In the genomic region with DNA sequence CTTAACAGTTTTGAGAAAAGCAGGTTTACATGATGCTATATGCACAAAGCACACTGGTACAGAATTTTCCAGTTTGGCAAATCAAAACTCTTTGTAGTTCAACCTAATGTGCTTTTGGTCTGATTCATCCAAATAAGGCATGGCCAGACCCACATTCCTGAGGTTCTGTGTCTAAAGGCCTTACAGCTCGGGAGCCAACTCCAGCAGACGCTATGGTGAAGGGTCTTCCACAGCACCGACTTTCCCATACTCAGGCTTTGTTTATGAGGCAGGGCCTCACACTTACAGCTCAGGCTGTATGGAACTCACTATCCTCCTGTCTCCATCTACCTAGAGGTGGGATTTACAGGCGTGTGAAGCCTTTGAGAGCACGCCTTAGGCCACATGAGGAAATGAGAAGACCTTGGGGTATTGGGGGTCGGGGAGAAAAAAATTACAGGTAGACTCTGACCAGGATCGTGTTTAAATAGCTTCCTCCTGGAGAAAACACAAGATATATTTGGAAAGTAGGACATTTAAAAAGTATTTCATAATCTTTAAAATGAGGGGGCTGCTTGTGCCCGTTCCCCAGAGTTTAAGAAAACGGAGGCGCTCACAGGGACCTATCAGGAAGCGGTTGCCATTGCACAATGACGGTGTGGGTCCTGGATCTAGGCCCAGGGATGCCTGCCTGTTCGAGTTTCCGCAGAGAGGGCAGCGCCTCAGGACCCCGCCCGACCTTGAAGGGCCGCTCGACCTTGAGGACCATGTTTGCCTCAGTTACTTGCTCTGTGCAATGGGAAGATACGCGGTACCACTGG, we compare ENCODE assay signal across 7 mouse cellular contexts. TPM values are rescaled to one million over a fixed set of nuclear protein-coding genes. Genes with fewer than 3 reads are reported as not detected.
DNase-seq lines count a peak whose midpoint lies in the region; ATAC-seq and TF ChIP-seq lines count a peak whose summit lies in the region.

A gene (plus strand): TSS at position 693 of the 800 bp plus-strand sequence.

- no peak for TF ChIP-seq POLR2A in heart, adult 2 months (IDR thresholded peaks at IDR 0.05; ENCODE audit: insufficient read depth, low read depth, low read length)

- intact Hi-C loops in heart, adult 2 months (cut with DNase I) = no loop called here

- H3K4me1 ChIP-seq in ES-E14 (ENCODE audit: control insufficient read depth in 2 of 2, insufficient read depth in 2 of 2, low read length in 2 of 2, poor library complexity in 1 of 2) = peaks cover 2 to 8% of the 10 kb centered on the region in 2 experiments; a peak in 2 of 4 replicates
- H3K4me1 ChIP-seq in heart, adult 2 months (ENCODE audit: control insufficient read depth, insufficient read depth, low read length) = peaks cover 8% of the 10 kb centered on the region
- peaks cover 22% of the 10 kb centered on the region for H3K4me1 ChIP-seq in kidney, embryonic 16.5 days (ENCODE audit: insufficient read depth, low read length)
- H3K4me1 ChIP-seq in lung, embryonic 16.5 days (replicated peaks; ENCODE audit: control insufficient read depth, insufficient read depth, low read length) = peaks cover 15% of the 10 kb centered on the region
- H3K4me1 ChIP-seq in stomach, embryonic 15.5 days = peaks cover 13% of the 10 kb centered on the region; the same call in 1 of the 2 replicates

- H3K4me2 ChIP-seq in kidney, embryonic 16.5 days (replicated peaks; ENCODE audit: low read depth, low read length) = peak within 1 kb of the TSS; percentile 96
- peak within 1 kb of the TSS; percentile 98 for H3K4me2 ChIP-seq in lung, embryonic 16.5 days (ENCODE audit: low read depth, low read length)
- H3K4me2 ChIP-seq in stomach, embryonic 15.5 days = peak within 1 kb of the TSS; percentile 92

- H3K79me2 ChIP-seq in heart, adult 2 months (replicated peaks; ENCODE audit: control insufficient read depth, insufficient read depth, low read length) = no peaks in the 10 kb centered on the region

- peak; percentile 59; the same call in 1 of the 2 replicates for ATAC-seq in kidney, embryonic 16.5 days (ENCODE audit: low FRiP score, low TSS enrichment)
- ATAC-seq in lung, embryonic 16.5 days (ENCODE audit: low read depth) = peak; percentile 72
- ATAC-seq in stomach, embryonic 15.5 days (ENCODE audit: insufficient read depth, low FRiP score, low read depth) = peak; percentile 44

- peak within 1 kb of the TSS; percentile 86 to 96 for H3K4me3 ChIP-seq in ES-E14 (ENCODE audit: insufficient read depth in 1 of 2, low read depth in 1 of 2, low read length in 2 of 2, poor library complexity in 1 of 2, severe bottlenecking in 1 of 2)
- peak within 1 kb of the TSS; percentile 84 for H3K4me3 ChIP-seq in heart, adult 2 months
- H3K4me3 ChIP-seq in kidney, embryonic 16.5 days (ENCODE audit: low read length) = peak within 1 kb of the TSS; percentile 100
- H3K4me3 ChIP-seq in lung, embryonic 16.5 days (ENCODE audit: low read length) = peak within 1 kb of the TSS; percentile 98
- peak within 1 kb of the TSS; percentile 94 for H3K4me3 ChIP-seq in stomach, embryonic 15.5 days (replicated peaks)

- peak; percentile 20 to 24 for DNase-seq in B cell, adult 2 months
- DNase-seq in ES-E14 (ENCODE audit: low read depth, low spot score) = no peak
- peak; percentile 35 for DNase-seq in embryo, embryonic 9.5 days (ENCODE audit: extremely low spot score)
- DNase-seq in heart, adult 2 months = peak in 1 of 2 experiments; percentile 36

- peaks cover 19% of the 10 kb centered on the region for H3K36me3 ChIP-seq in ES-E14 (ENCODE audit: control insufficient read depth, insufficient read depth, low read length, poor library complexity, severe bottlenecking)
- peaks cover 26% of the 10 kb centered on the region for H3K36me3 ChIP-seq in heart, adult 2 months (ENCODE audit: control insufficient read depth, insufficient read depth, low read length)
- H3K36me3 ChIP-seq in kidney, embryonic 16.5 days (ENCODE audit: insufficient read depth, low read length) = peaks cover 14% of the 10 kb centered on the region
- H3K36me3 ChIP-seq in lung, embryonic 16.5 days (ENCODE audit: control insufficient read depth, insufficient read depth, low read length) = peaks cover 13% of the 10 kb centered on the region
- H3K36me3 ChIP-seq in stomach, embryonic 15.5 days = peaks cover 13% of the 10 kb centered on the region

- H3K27me3 ChIP-seq in heart, adult 2 months (ENCODE audit: control insufficient read depth, insufficient read depth, low read length) = no peaks in the 10 kb centered on the region
- no peaks in the 10 kb centered on the region for H3K27me3 ChIP-seq in kidney, embryonic 16.5 days (ENCODE audit: insufficient read depth, low read length)
- H3K27me3 ChIP-seq in lung, embryonic 16.5 days (ENCODE audit: control insufficient read depth, insufficient read depth, low read depth, low read length) = no peaks in the 10 kb centered on the region
- no peaks in the 10 kb centered on the region for H3K27me3 ChIP-seq in stomach, embryonic 15.5 days (replicated peaks)

- no peak for TF ChIP-seq EP300 in heart, adult 2 months (IDR thresholded peaks at IDR 0.05; ENCODE audit: insufficient read depth, low read depth, low read length)

- no peaks in the 10 kb centered on the region for H3K9me3 ChIP-seq in ES-E14 (ENCODE audit: control insufficient read depth, insufficient read depth, low read depth, low read length)
- no peaks in the 10 kb centered on the region for H3K9me3 ChIP-seq in kidney, embryonic 16.5 days (ENCODE audit: low read length)
- no peaks in the 10 kb centered on the region for H3K9me3 ChIP-seq in lung, embryonic 16.5 days (ENCODE audit: control insufficient read depth, low read length)
- no peaks in the 10 kb centered on the region for H3K9me3 ChIP-seq in stomach, embryonic 15.5 days

- H3K9ac ChIP-seq in ES-E14 (ENCODE audit: insufficient read depth, low read depth, low read length, poor library complexity, severe bottlenecking) = peak within 1 kb of the TSS; percentile 97
- H3K9ac ChIP-seq in heart, adult 2 months (ENCODE audit: low read depth, low read length) = peak within 1 kb of the TSS; percentile 85
- peak within 1 kb of the TSS; percentile 100 for H3K9ac ChIP-seq in kidney, embryonic 16.5 days (replicated peaks; ENCODE audit: low read length)
- peak within 1 kb of the TSS; percentile 97 for H3K9ac ChIP-seq in lung, embryonic 16.5 days (ENCODE audit: low read length)
- H3K9ac ChIP-seq in stomach, embryonic 15.5 days = peak within 1 kb of the TSS; percentile 93

- in situ Hi-C loops in ES-E14 (cut with MboI; ENCODE audit: low sequenced_read_pairs in 2 of 2, unreplicated experiment in 2 of 2) = no loop called here

- no peak for TF ChIP-seq CTCF in heart, adult 2 months (IDR thresholded peaks at IDR 0.05)

- peak within 1 kb of the TSS; percentile 97 for H3K27ac ChIP-seq in ES-E14 (ENCODE audit: insufficient read depth, low read depth, low read length, poor library complexity, severe bottlenecking)
- H3K27ac ChIP-seq in heart, adult 2 months = peak within 1 kb of the TSS; percentile 96
- peak within 1 kb of the TSS; percentile 99 for H3K27ac ChIP-seq in kidney, embryonic 16.5 days (ENCODE audit: low read length)
- H3K27ac ChIP-seq in lung, embryonic 16.5 days (ENCODE audit: low read length) = peak within 1 kb of the TSS; percentile 98
- H3K27ac ChIP-seq in stomach, embryonic 15.5 days = peak within 1 kb of the TSS; percentile 98

- WGBS in heart, adult 2 months = 19% methylated on average over 21 of the region's 21 CpGs
- 7% methylated on average over 21 of the region's 21 CpGs for WGBS in kidney, embryonic 16.5 days
- 4% methylated on average over 21 of the region's 21 CpGs for WGBS in lung, embryonic 16.5 days
- WGBS in stomach, embryonic 15.5 days = 7% methylated on average over 21 of the region's 21 CpGs

TF ChIP-seq in ES-E14, 5 proteins besides CTCF, POLR2A, EP300 and RAD21:
- TF ChIP-seq MAFK (IDR thresholded peaks at IDR 0.05; ENCODE audit: insufficient read depth, low read depth, low read length) = no peak
- TF ChIP-seq ZC3H11A (IDR thresholded peaks at IDR 0.05; ENCODE audit: borderline replicate concordance, low read depth, low read length) = no peak
- no peak; the same call in 1 of the 2 replicates for TF ChIP-seq HCFC1 (IDR thresholded peaks at IDR 0.05; ENCODE audit: borderline replicate concordance, insufficient read depth, low read length)
- TF ChIP-seq CHD2 (IDR thresholded peaks at IDR 0.05; ENCODE audit: low read depth, low read length) = no peak
- no peak for TF ChIP-seq ZNF384 (IDR thresholded peaks at IDR 0.05; ENCODE audit: low read depth, low read length)

RNA-seq across cellular contexts. Expression of the gene that starts here (rescaled TPM):
- total RNA-seq in ES-E14 (2012; rRNA removed) = 4,715 and 6,168 TPM in 2 replicates
- 100 to 1,000 TPM; 304 to 328 TPM for total RNA-seq in heart, adult 2 months (2021)
- polyA plus RNA-seq in heart, adult 2 months (2012; rRNA removed) = 298 and 449 TPM in 2 replicates
- 4,884 and 4,942 TPM in 2 replicates for polyA plus RNA-seq in kidney, embryonic 16.5 days (2015; fragmentation: Nextera tagmentation; extraction: Ambion mirVana)
- 5,388 and 5,620 TPM in 2 replicates for polyA plus RNA-seq in lung, embryonic 16.5 days (2015; fragmentation: Nextera tagmentation; extraction: Ambion mirVana)
- polyA plus RNA-seq in stomach, embryonic 15.5 days (2015; fragmentation: Nextera tagmentation; extraction: Ambion mirVana) = 5,074 and 5,744 TPM in 2 replicates

Comparison
In these comparisons a context has a peak if more than half of its experiments do, and no peak if none do; other contexts are left out.
1. RNA of the gene that starts here (total RNA-seq): 4,715 to 6,168 TPM in ES-E14; 304 to 328 TPM in heart, adult 2 months; every median in the first group is over 10 times any median in the second.
2. RNA of the gene that starts here (polyA plus RNA-seq): 5,388 to 5,620 TPM in lung, embryonic 16.5 days, 5,074 to 5,744 TPM in stomach, embryonic 15.5 days and 4,884 to 4,942 TPM in kidney, embryonic 16.5 days; 298 to 449 TPM in heart, adult 2 months; every median in the first group is over 10 times any median in the second.
3. Peak in every context shown above with its lines, with median percentiles within 50 percentile points of each other: H3K27ac ChIP-seq, H3K4me3 ChIP-seq, H3K9ac ChIP-seq, ATAC-seq and H3K4me2 ChIP-seq.